Mouse (Mus musculus) thymus, adult 2 months (tissue): ENCODE measurements at regions not wholly inside any gene's neighbourhood (a gene's known extent, or its start where the extent isn't known, plus 50 kb on each side); places are given as distances from the start of the nearest gene placed in this dataset.

ENCODE experiments used
- DNase-seq: peaks from one replicate; pipeline ENCODE4 v3.0.0; 2021
- H3K27ac ChIP-seq: fragments of 200-500 bp; 2 replicates; pipeline ENCODE4 v1.5.1; 2012; ENCODE audit warnings: low read length, control low read depth; ENCODE audit not compliant: control insufficient read depth, insufficient read depth
- H3K27me3 ChIP-seq: fragments of 200-500 bp; 2 replicates; pipeline ENCODE4 v1.6.1; 2012; ENCODE audit warnings: mild to moderate bottlenecking, low read length, moderate library complexity, mixed read lengths; ENCODE audit not compliant: control insufficient read depth, insufficient read depth
- H3K36me3 ChIP-seq: fragments of 200-500 bp; 2 replicates; pipeline ENCODE4 v1.6.1; 2012; ENCODE audit warnings: mild to moderate bottlenecking, low read length, moderate library complexity; ENCODE audit not compliant: control insufficient read depth, insufficient read depth
- H3K4me1 ChIP-seq: fragments of 200-500 bp; replicated peaks from 2 replicates; pipeline ENCODE4 v1.6.1; 2012; ENCODE audit warnings: low read length; ENCODE audit not compliant: control insufficient read depth, insufficient read depth
- H3K4me3 ChIP-seq: fragments of 200-500 bp; 2 replicates; pipeline ENCODE4 v1.5.1; 2012; ENCODE audit warnings: mild to moderate bottlenecking, low read length, control low read depth, moderate library complexity; ENCODE audit not compliant: control insufficient read depth, insufficient read depth
- CTCF ChIP-seq: fragments of 200-500 bp; IDR thresholded peaks from 2 replicates; pipeline ENCODE4 v1.5.1; 2012; ENCODE audit warnings: mild to moderate bottlenecking, control low read depth, low read length, moderate library complexity, borderline replicate concordance; ENCODE audit not compliant: control insufficient read depth, poor library complexity, insufficient read depth; ENCODE audit errors: extremely low read depth
- POLR2A ChIP-seq: fragments of 200-500 bp; IDR thresholded peaks from 2 replicates; pipeline ENCODE4 v1.6.1; 2012; ENCODE audit warnings: mild to moderate bottlenecking, low read length, control low read depth, moderate library complexity; ENCODE audit not compliant: control insufficient read depth, poor library complexity, insufficient read depth; ENCODE audit errors: extremely low read depth
- WGBS: fragments of 180-500 bp; shearing (Covaris S2); methylation state at CpG from one replicate; pipeline ENCODE4 v1.1.7; 2018; 5-methylcytosine and 5-hydroxymethylcytosine counted together

DNA sequence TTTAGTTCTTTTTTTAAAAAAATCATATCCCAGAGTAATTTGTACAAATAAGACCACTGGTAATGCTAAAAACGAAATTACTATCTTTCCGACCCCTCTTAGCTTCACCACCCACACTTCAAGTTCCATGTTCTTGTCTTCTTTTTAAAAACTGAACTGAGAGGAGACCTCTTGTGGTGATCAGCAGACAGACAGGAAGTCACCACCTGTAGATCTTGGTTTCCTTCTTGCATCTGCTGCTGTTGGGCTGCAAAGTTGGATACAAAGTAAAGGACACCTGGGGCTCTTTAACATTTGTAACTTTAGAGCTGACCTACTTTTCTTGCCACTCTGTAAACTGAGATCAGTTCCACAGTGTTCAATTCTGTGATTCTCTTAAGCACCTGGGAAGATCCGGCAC, 216.4 kb downstream of the Cog6 start:
- WGBS, result 50% methylated on average over 3 of the region's 3 CpGs
- Histone ChIP-seq H3K27me3 (no peaks in the 10 kb centered on the region), H3K4me3 (no peak overlapping the region), H3K4me1 (peaks cover 20% of the 10 kb centered on the region), H3K27ac (no peak overlapping the region), H3K36me3 (no peaks in the 10 kb centered on the region)
- TF ChIP-seq POLR2A (no peak), CTCF (no peak)
- DNase-seq, result peak; percentile 54

GRCm38 (mm10) chr3:52797801-52798200, 219.2 kb downstream of the Cog6 start:
- no peaks in the 10 kb centered on the region for H3K36me3 ChIP-seq
- no peaks in the 10 kb centered on the region for H3K27me3 ChIP-seq
- H3K27ac ChIP-seq, result no peak overlapping the region
- peak; percentile 8 for DNase-seq
- TF ChIP-seq POLR2A (no peak), CTCF (no peak)
- WGBS, result 11% methylated on average over 6 of the region's 6 CpGs
- peaks cover 17% of the 10 kb centered on the region for H3K4me1 ChIP-seq
- no peak overlapping the region for H3K4me3 ChIP-seq

DNA sequence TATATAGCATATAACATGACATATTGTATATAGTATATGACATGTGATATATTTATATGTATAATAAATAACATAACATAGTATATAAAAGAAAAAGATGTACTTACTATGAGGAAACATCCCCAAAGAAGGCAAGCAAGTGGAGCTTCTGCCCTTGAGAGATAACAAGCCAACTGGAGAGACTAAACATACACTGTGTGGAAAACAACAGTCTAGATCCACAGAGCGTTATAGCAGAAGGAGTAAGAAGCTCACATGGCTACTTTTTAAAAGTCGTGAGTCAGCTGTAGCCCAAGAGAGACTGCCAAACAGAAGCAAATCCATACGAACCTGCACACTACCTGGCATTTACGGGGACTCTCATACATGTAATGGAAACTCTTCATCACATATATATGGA, 219.9 kb downstream of the Cog6 start:
- H3K27me3 ChIP-seq, result no peaks in the 10 kb centered on the region
- H3K4me1 ChIP-seq, result peaks cover 12% of the 10 kb centered on the region
- DNase-seq, result no peak
- 88% methylated on average over 4 of the region's 4 CpGs for WGBS
- H3K27ac ChIP-seq, result no peak overlapping the region
- no peaks in the 10 kb centered on the region for H3K36me3 ChIP-seq
- no peak overlapping the region for H3K4me3 ChIP-seq
- TF ChIP-seq CTCF (no peak), POLR2A (no peak)

DNA sequence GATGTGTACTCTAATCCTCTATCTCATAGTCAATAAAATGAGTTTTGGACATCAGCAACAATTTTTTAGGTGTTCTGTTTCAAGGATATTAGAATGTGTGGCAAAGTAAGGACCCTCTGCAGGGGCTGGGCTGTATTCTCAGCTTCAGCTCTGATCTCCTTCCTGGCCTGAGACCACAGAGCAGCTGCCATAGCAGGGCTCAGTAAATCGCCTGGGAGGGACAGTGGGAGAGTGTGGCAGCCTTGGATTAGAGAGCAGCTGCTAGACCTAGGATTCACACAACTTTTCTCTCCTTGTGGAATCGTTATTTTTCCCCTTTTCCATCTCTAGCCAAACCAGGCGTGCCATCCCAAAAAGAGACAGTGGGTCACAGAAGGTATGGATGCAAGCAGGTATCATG, 222.8 kb downstream of the Cog6 start:
- peaks cover 8% of the 10 kb centered on the region for H3K4me1 ChIP-seq
- no peak for DNase-seq
- no peaks in the 10 kb centered on the region for H3K27me3 ChIP-seq
- WGBS, result 86% methylated on average over 3 of the region's 3 CpGs
- H3K36me3 ChIP-seq, result no peaks in the 10 kb centered on the region
- TF ChIP-seq POLR2A, result no peak
- TF ChIP-seq CTCF, result no peak
- no peak overlapping the region for H3K27ac ChIP-seq
- H3K4me3 ChIP-seq, result no peak overlapping the region

DNA sequence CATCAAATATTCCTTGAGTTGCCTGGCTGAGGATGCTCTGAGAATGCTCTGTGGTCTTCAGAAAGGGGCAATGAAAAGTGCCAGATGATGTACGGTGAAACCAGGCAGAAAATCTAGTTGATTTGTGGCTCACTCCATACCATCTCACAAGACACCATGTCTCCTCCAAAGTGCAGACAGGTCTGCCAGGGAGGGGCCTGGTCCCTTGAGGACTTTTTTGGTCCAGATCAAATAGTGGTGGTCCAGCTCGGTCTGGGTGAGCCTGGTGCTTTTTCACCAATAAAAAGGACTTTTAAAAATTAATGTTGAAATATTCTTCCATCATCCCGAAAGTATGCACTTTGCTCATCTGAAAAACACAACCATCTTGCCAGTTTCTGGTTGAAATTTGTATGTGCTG, 224.2 kb downstream of the Cog6 start:
- DNase-seq, result no peak
- TF ChIP-seq CTCF, result no peak
- TF ChIP-seq POLR2A, result no peak
- Histone ChIP-seq H3K27ac (no peak overlapping the region), H3K4me3 (no peak overlapping the region), H3K36me3 (no peaks in the 10 kb centered on the region), H3K4me1 (peaks cover 2% of the 10 kb centered on the region), H3K27me3 (no peaks in the 10 kb centered on the region)
- 97% methylated on average over 3 of the region's 3 CpGs for WGBS

GRCm38 (mm10) chr3:52792121-52792520, 224.9 kb downstream of the Cog6 start:
- H3K36me3 ChIP-seq, result no peaks in the 10 kb centered on the region
- no peak for TF ChIP-seq CTCF
- no peak for TF ChIP-seq POLR2A
- no peaks in the 10 kb centered on the region for H3K27me3 ChIP-seq
- H3K27ac ChIP-seq, result no peak overlapping the region
- H3K4me1 ChIP-seq, result no peaks in the 10 kb centered on the region
- DNase-seq, result no peak
- no peak overlapping the region for H3K4me3 ChIP-seq
- 85% methylated on average over 5 of the region's 5 CpGs for WGBS

DNA sequence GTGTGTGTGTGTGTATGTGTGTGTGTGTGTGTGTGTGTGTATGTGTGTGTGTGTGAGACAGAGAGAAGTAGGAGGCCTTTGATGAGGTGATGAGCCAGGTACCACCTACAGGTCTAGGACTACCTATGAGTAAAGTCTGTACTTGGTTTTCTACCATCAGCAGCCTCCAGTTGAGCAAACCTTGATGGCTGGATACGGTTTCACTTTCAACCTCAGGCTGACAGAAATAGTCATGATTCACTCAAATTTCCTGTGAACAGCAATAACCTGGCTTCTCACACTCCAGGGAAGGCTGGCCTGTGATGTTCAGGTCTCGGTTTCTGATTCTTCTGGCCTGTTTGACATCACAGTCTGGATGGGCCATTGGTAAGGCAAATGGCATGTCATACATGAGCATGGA, 226.1 kb downstream of the Cog6 start:
- 66% methylated on average over 2 of the region's 2 CpGs for WGBS

More for the DNA sequence above, 226.1 kb downstream of the Cog6 start:
- TF ChIP-seq POLR2A, result no peak
- TF ChIP-seq CTCF, result no peak
- no peak overlapping the region for H3K4me3 ChIP-seq
- H3K27ac ChIP-seq, result no peak overlapping the region
- no peak for DNase-seq
- H3K36me3 ChIP-seq, result no peaks in the 10 kb centered on the region
- no peaks in the 10 kb centered on the region for H3K27me3 ChIP-seq
- no peaks in the 10 kb centered on the region for H3K4me1 ChIP-seq
